Mouse (Mus musculus) limb, embryonic 11.5 days (tissue): ENCODE results near the gene Sh3bp4. TPM values are rescaled to one million over a fixed set of nuclear protein-coding genes. Genes with fewer than 3 reads are reported as not detected.

Experiments
- ATAC-seq: fragments of 200-750 bp; cut with Nextera tagmentation; 2 replicates; pipeline ENCODE4 v1.8.0; 2017; ENCODE audit warnings: low read depth; ENCODE audit not compliant: insufficient number of reproducible peaks, low FRiP score, low TSS enrichment
- DNase-seq: peaks from one replicate; pipeline ENCODE4 v3.0.0-alpha.2; 2015; ENCODE audit warnings: low spot score
- H3K27ac ChIP-seq: fragments of 300-500 bp; sonication (generic); replicated peaks from 2 replicates; pipeline ENCODE4 v1.5.1; 2014; ENCODE audit warnings: low read depth, mild to moderate bottlenecking, low read length
- H3K27me3 ChIP-seq: fragments of 300-500 bp; sonication (generic); 2 replicates; pipeline ENCODE4 v1.6.1; 2014; ENCODE audit warnings: mild to moderate bottlenecking, low read length, mixed read lengths; ENCODE audit not compliant: control insufficient read depth, insufficient read depth
- H3K36me3 ChIP-seq: fragments of 300-500 bp; sonication (generic); 2 replicates; pipeline ENCODE4 v1.6.1; 2014; ENCODE audit warnings: mild to moderate bottlenecking, low read length, moderate library complexity, mixed read lengths; ENCODE audit not compliant: control insufficient read depth, insufficient read depth
- H3K4me1 ChIP-seq: fragments of 300-500 bp; sonication (generic); 2 replicates; pipeline ENCODE4 v1.6.1; 2014; ENCODE audit warnings: low read length, mixed read lengths; ENCODE audit not compliant: control insufficient read depth, insufficient read depth
- H3K4me2 ChIP-seq: fragments of 300-500 bp; sonication (generic); 2 replicates; pipeline ENCODE4 v1.6.1; 2014; ENCODE audit warnings: low read depth, mild to moderate bottlenecking, moderate library complexity; ENCODE audit not compliant: severe bottlenecking
- H3K4me3 ChIP-seq: fragments of 300-500 bp; sonication (generic); 2 replicates; pipeline ENCODE4 v1.5.1; 2014; ENCODE audit warnings: low read depth, low read length
- H3K9ac ChIP-seq: fragments of 300-500 bp; sonication (generic); 2 replicates; pipeline ENCODE4 v1.6.1; 2014; ENCODE audit warnings: mild to moderate bottlenecking, low read length
- H3K9me3 ChIP-seq: fragments of 300-500 bp; sonication (generic); 2 replicates; pipeline ENCODE4 v1.6.1; 2016; ENCODE audit warnings: low read length; ENCODE audit not compliant: control insufficient read depth
- WGBS: fragments of 180-500 bp; shearing (Covaris S2); extraction: QIAGEN DNeasy Blood & Tissue Kit; methylation state at CpG from one replicate; pipeline ENCODE4 v1.1.7; 2014; 5-methylcytosine and 5-hydroxymethylcytosine counted together
- polyA plus RNA-seq: library from polyadenylated mRNA; unstranded; fragments of >200 nt; fragmentation: Nextera tagmentation; extraction: Ambion mirVana; gene quantifications from 2 replicates; pipeline ENCODE4 v1.2.1, GENCODE M21; 2014

Gene Sh3bp4
- polyA plus RNA-seq, 1 experiment from 2014 or later = 20.6 TPM

GRCm38 (mm10) chr1:89183261-89183831 is 113.1 kb downstream of the Sh3bp4 start:
- no peak overlapping the region for H3K4me2 ChIP-seq
- no peaks in the 10 kb centered on the region for H3K27me3 ChIP-seq
- no peaks in the 10 kb centered on the region for H3K36me3 ChIP-seq
- DNase-seq (peak; percentile 32), ATAC-seq (no peak)
- no peaks in the 10 kb centered on the region for H3K4me1 ChIP-seq
- no peaks in the 10 kb centered on the region for H3K9me3 ChIP-seq
- no peak overlapping the region for H3K27ac ChIP-seq
- no peak overlapping the region for H3K9ac ChIP-seq
- no peak overlapping the region for H3K4me3 ChIP-seq
- 47% methylated on average over 9 of the region's 9 CpGs for WGBS

- DNase-seq (no peak), ATAC-seq (no peak)
- no peaks in the 10 kb centered on the region for H3K9me3 ChIP-seq
These were observed 114.0 kb downstream of the Sh3bp4 start for GRCm38 (mm10) chr1:89184111-89184785.

GRCm38 (mm10) chr1:89184839-89185238 is 114.6 kb downstream of the Sh3bp4 start:
- Histone ChIP-seq H3K9ac (no peak overlapping the region), H3K9me3 (no peaks in the 10 kb centered on the region), H3K4me3 (no peak overlapping the region), H3K4me2 (no peak overlapping the region), H3K36me3 (no peaks in the 10 kb centered on the region), H3K4me1 (no peaks in the 10 kb centered on the region), H3K27ac (no peak overlapping the region), H3K27me3 (no peaks in the 10 kb centered on the region)
- no peak for DNase-seq
- no peak for ATAC-seq

More at GRCm38 (mm10) chr1:89184111-89184785, 114.0 kb downstream of the Sh3bp4 start:
- Histone ChIP-seq H3K36me3 (no peaks in the 10 kb centered on the region), H3K4me2 (no peak overlapping the region), H3K4me3 (no peak overlapping the region), H3K4me1 (no peaks in the 10 kb centered on the region), H3K27ac (no peak overlapping the region), H3K27me3 (no peaks in the 10 kb centered on the region), H3K9ac (no peak overlapping the region)
- 89% methylated on average over 6 of the region's 6 CpGs for WGBS

GRCm38 (mm10) chr1:89187441-89187840 is 117.2 kb downstream of the Sh3bp4 start:
- H3K4me3 ChIP-seq = no peak overlapping the region
- H3K9me3 ChIP-seq = no peaks in the 10 kb centered on the region
- ATAC-seq = no peak
- no peaks in the 10 kb centered on the region for H3K36me3 ChIP-seq
- 83% methylated on average over 7 of the region's 7 CpGs for WGBS
- H3K9ac ChIP-seq = no peak overlapping the region
- no peak overlapping the region for H3K27ac ChIP-seq
- no peaks in the 10 kb centered on the region for H3K27me3 ChIP-seq
- DNase-seq = no peak
- H3K4me2 ChIP-seq = no peak overlapping the region
- no peaks in the 10 kb centered on the region for H3K4me1 ChIP-seq

- H3K4me1 ChIP-seq = no peaks in the 10 kb centered on the region
- no peak overlapping the region for H3K27ac ChIP-seq
- DNase-seq = no peak
- H3K4me2 ChIP-seq = no peak overlapping the region
- no peak for ATAC-seq
- H3K27me3 ChIP-seq = no peaks in the 10 kb centered on the region
- 56% methylated on average over 4 of the region's 4 CpGs for WGBS
- no peak overlapping the region for H3K9ac ChIP-seq
- H3K4me3 ChIP-seq = no peak overlapping the region
- no peaks in the 10 kb centered on the region for H3K36me3 ChIP-seq
- no peaks in the 10 kb centered on the region for H3K9me3 ChIP-seq
These were observed 117.9 kb downstream of the Sh3bp4 start for GRCm38 (mm10) chr1:89188091-89188490.

- no peaks in the 10 kb centered on the region for H3K36me3 ChIP-seq
- no peaks in the 10 kb centered on the region for H3K27me3 ChIP-seq
- ATAC-seq (no peak), DNase-seq (no peak)
- H3K9ac ChIP-seq = no peak overlapping the region
- no peak overlapping the region for H3K27ac ChIP-seq
- no peak overlapping the region for H3K4me2 ChIP-seq
- H3K4me1 ChIP-seq = no peaks in the 10 kb centered on the region
- no peaks in the 10 kb centered on the region for H3K9me3 ChIP-seq
- H3K4me3 ChIP-seq = no peak overlapping the region
- 71% methylated on average over 5 of the region's 5 CpGs for WGBS
These were observed 119.0 kb downstream of the Sh3bp4 start for GRCm38 (mm10) chr1:89189204-89189603.

GRCm38 (mm10) chr1:89190621-89191020 is 120.4 kb downstream of the Sh3bp4 start:
- H3K27me3 ChIP-seq = no peaks in the 10 kb centered on the region
- DNase-seq (no peak), ATAC-seq (no peak)
- H3K9me3 ChIP-seq = no peaks in the 10 kb centered on the region
- H3K36me3 ChIP-seq = no peaks in the 10 kb centered on the region
- H3K4me3 ChIP-seq = no peak overlapping the region
- H3K27ac ChIP-seq = no peak overlapping the region
- no peak overlapping the region for H3K9ac ChIP-seq
- H3K4me2 ChIP-seq = no peak overlapping the region
- H3K4me1 ChIP-seq = no peaks in the 10 kb centered on the region
- WGBS = 35% methylated on average over 7 of the region's 7 CpGs

GRCm38 (mm10) chr1:89191127-89191740 is 121.0 kb downstream of the Sh3bp4 start:
- no peaks in the 10 kb centered on the region for H3K27me3 ChIP-seq
- no peaks in the 10 kb centered on the region for H3K9me3 ChIP-seq
- no peak overlapping the region for H3K4me2 ChIP-seq
- 12% methylated on average over 11 of the region's 11 CpGs for WGBS
- H3K4me3 ChIP-seq = no peak overlapping the region
- H3K4me1 ChIP-seq = no peaks in the 10 kb centered on the region
- H3K27ac ChIP-seq = no peak overlapping the region
- peak; percentile 87 for DNase-seq
- no peak; the same call in 1 of the 2 replicates for ATAC-seq
- H3K36me3 ChIP-seq = no peaks in the 10 kb centered on the region
- no peak overlapping the region for H3K9ac ChIP-seq
